23 mouse cellular contexts compared by ENCODE assay signal in the genomic region with DNA sequence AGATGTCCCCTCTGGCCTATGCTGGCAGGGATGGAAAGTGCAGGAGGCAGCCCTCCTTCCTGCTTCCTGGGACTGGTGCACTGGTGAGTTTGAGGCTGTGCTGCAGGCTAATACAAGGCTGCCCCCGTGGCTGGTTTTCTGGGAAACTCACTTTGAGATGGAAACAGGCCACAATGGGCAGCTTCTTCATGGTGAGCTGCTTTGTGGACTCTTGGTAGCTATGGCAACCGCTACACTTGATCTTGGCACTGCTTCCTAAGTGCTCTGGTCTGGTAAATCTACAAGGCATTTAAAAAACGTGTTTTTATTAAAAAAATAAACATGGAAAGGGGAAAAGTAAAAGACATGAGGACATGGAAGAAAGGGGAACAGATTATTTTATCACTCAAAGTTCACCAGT. TPM values are rescaled to one million over a fixed set of nuclear protein-coding genes. Genes with fewer than 3 reads are reported as not detected.
A peak's percentile ranks its signal among the peaks of the same experiment; 100 is the strongest.
DNase-seq lines count a peak whose midpoint lies in the region; ATAC-seq and TF ChIP-seq lines count a peak whose summit lies in the region.
"Had no signal": no experiment of that assay in that cellular context is flagged by ENCODE, and none has a peak within 500 bp of the region (broad histone marks: within the 10 kb centered on the region; RNA-seq: fewer than 3 reads in every experiment).

No protein-coding gene starts in this region.

- H3K27ac ChIP-seq in forebrain, postnatal 0 days (ENCODE audit: low read depth, low read length), result no peak overlapping the region
- no peak overlapping the region for H3K27ac ChIP-seq in forebrain, embryonic 13.5 days
- H3K27ac ChIP-seq in hindbrain, embryonic 16.5 days (ENCODE audit: low read depth, low read length), result no peak overlapping the region
- no peak overlapping the region for H3K27ac ChIP-seq in hindbrain, postnatal 0 days
- H3K27ac ChIP-seq in midbrain, embryonic 14.5 days (replicated peaks; ENCODE audit: low read depth, low read length), result no peak overlapping the region
- no peak overlapping the region for H3K27ac ChIP-seq in midbrain, embryonic 15.5 days
- H3K27ac ChIP-seq: embryonic facial prominence, embryonic 13.5 days; forebrain, embryonic 15.5 days; heart, embryonic 10.5 days had no signal

- WGBS in forebrain, postnatal 0 days, result 52% methylated on average over 3 of the region's 3 CpGs
- WGBS in forebrain, embryonic 13.5 days, result 73% methylated on average over 3 of the region's 3 CpGs
- 52% methylated on average over 3 of the region's 3 CpGs for WGBS in hindbrain, embryonic 16.5 days
- 44% methylated on average over 3 of the region's 3 CpGs for WGBS in hindbrain, postnatal 0 days
- WGBS in midbrain, embryonic 14.5 days, result 60% methylated on average over 3 of the region's 3 CpGs
- WGBS in midbrain, embryonic 15.5 days, result 55% methylated on average over 3 of the region's 3 CpGs

- no peaks in the 10 kb centered on the region for H3K4me1 ChIP-seq in forebrain, postnatal 0 days (ENCODE audit: insufficient read depth)
- no peaks in the 10 kb centered on the region for H3K4me1 ChIP-seq in forebrain, embryonic 13.5 days
- H3K4me1 ChIP-seq in hindbrain, embryonic 16.5 days (ENCODE audit: control insufficient read depth, insufficient read depth, low read depth, low read length), result no peaks in the 10 kb centered on the region
- H3K4me1 ChIP-seq in hindbrain, postnatal 0 days (ENCODE audit: insufficient read depth, low read length), result no peaks in the 10 kb centered on the region
- no peaks in the 10 kb centered on the region for H3K4me1 ChIP-seq in midbrain, embryonic 14.5 days (ENCODE audit: control insufficient read depth, insufficient read depth, low read length)
- H3K4me1 ChIP-seq in midbrain, embryonic 15.5 days, result no peaks in the 10 kb centered on the region
- H3K4me1 ChIP-seq: embryonic facial prominence, embryonic 13.5 days; forebrain, embryonic 15.5 days; heart, embryonic 10.5 days had no signal

- H3K36me3 ChIP-seq in forebrain, postnatal 0 days (ENCODE audit: insufficient read depth), result peaks cover 98% of the 10 kb centered on the region
- H3K36me3 ChIP-seq in forebrain, embryonic 13.5 days (ENCODE audit: poor library complexity, severe bottlenecking), result peaks cover 100% of the 10 kb centered on the region
- H3K36me3 ChIP-seq in hindbrain, embryonic 16.5 days (ENCODE audit: control insufficient read depth, insufficient read depth, low read length), result peaks cover 93% of the 10 kb centered on the region
- peaks cover 99% of the 10 kb centered on the region for H3K36me3 ChIP-seq in hindbrain, postnatal 0 days (ENCODE audit: insufficient read depth, low read length)
- peaks cover 100% of the 10 kb centered on the region for H3K36me3 ChIP-seq in midbrain, embryonic 14.5 days (ENCODE audit: control insufficient read depth, insufficient read depth, low read length)
- H3K36me3 ChIP-seq in midbrain, embryonic 15.5 days (replicated peaks), result peaks cover 93% of the 10 kb centered on the region

- no peak overlapping the region for H3K4me2 ChIP-seq in forebrain, postnatal 0 days (ENCODE audit: low read depth)
- no peak overlapping the region for H3K4me2 ChIP-seq in forebrain, embryonic 13.5 days
- no peak overlapping the region for H3K4me2 ChIP-seq in hindbrain, embryonic 16.5 days (ENCODE audit: low read length)
- no peak overlapping the region for H3K4me2 ChIP-seq in hindbrain, postnatal 0 days (ENCODE audit: low read depth, low read length)
- no peak overlapping the region for H3K4me2 ChIP-seq in midbrain, embryonic 14.5 days (ENCODE audit: low read length)
- H3K4me2 ChIP-seq in midbrain, embryonic 15.5 days, result no peak overlapping the region
- H3K4me2 ChIP-seq: embryonic facial prominence, embryonic 13.5 days; forebrain, embryonic 15.5 days had no signal

- no peaks in the 10 kb centered on the region for H3K9me3 ChIP-seq in forebrain, postnatal 0 days (ENCODE audit: low read length)
- H3K9me3 ChIP-seq in forebrain, embryonic 13.5 days (replicated peaks), result no peaks in the 10 kb centered on the region
- no peaks in the 10 kb centered on the region for H3K9me3 ChIP-seq in hindbrain, embryonic 16.5 days (ENCODE audit: control insufficient read depth, low read length)
- no peaks in the 10 kb centered on the region for H3K9me3 ChIP-seq in hindbrain, postnatal 0 days (ENCODE audit: low read length)
- no peaks in the 10 kb centered on the region for H3K9me3 ChIP-seq in midbrain, embryonic 14.5 days (ENCODE audit: control insufficient read depth, low read length)
- H3K9me3 ChIP-seq in midbrain, embryonic 15.5 days, result no peaks in the 10 kb centered on the region
- H3K9me3 ChIP-seq: embryonic facial prominence, embryonic 13.5 days; forebrain, embryonic 15.5 days; heart, embryonic 10.5 days had no signal

- no peak overlapping the region for H3K4me3 ChIP-seq in forebrain, postnatal 0 days (ENCODE audit: low read depth, low read length)
- no peak overlapping the region for H3K4me3 ChIP-seq in forebrain, embryonic 13.5 days
- H3K4me3 ChIP-seq in hindbrain, embryonic 16.5 days (ENCODE audit: low read length), result no peak overlapping the region
- H3K4me3 ChIP-seq in hindbrain, postnatal 0 days (ENCODE audit: low read length), result no peak overlapping the region
- no peak overlapping the region for H3K4me3 ChIP-seq in midbrain, embryonic 14.5 days (replicated peaks; ENCODE audit: low read depth, low read length)
- H3K4me3 ChIP-seq in midbrain, embryonic 15.5 days, result no peak overlapping the region
- H3K4me3 ChIP-seq: embryonic facial prominence, embryonic 13.5 days; forebrain, embryonic 15.5 days; heart, embryonic 10.5 days had no signal

- TF ChIP-seq POLR2A in brain, embryonic 14.5 days (IDR thresholded peaks at IDR 0.05; ENCODE audit: borderline replicate concordance, extremely low read depth, insufficient read depth, insufficient read length, poor library complexity, severe bottlenecking), result no peak

- H3K9ac ChIP-seq in forebrain, postnatal 0 days, result no peak overlapping the region
- H3K9ac ChIP-seq in forebrain, embryonic 13.5 days, result no peak overlapping the region
- H3K9ac ChIP-seq in hindbrain, embryonic 16.5 days (ENCODE audit: low read depth, low read length), result no peak overlapping the region
- no peak overlapping the region for H3K9ac ChIP-seq in hindbrain, postnatal 0 days (replicated peaks; ENCODE audit: low read length)
- no peak overlapping the region for H3K9ac ChIP-seq in midbrain, embryonic 14.5 days (replicated peaks; ENCODE audit: low read length)
- H3K9ac ChIP-seq in midbrain, embryonic 15.5 days, result no peak overlapping the region
- H3K9ac ChIP-seq: embryonic facial prominence, embryonic 13.5 days; forebrain, embryonic 15.5 days had no signal

- H3K27me3 ChIP-seq in forebrain, postnatal 0 days (ENCODE audit: insufficient read depth, low read length), result no peaks in the 10 kb centered on the region
- H3K27me3 ChIP-seq in forebrain, embryonic 13.5 days, result no peaks in the 10 kb centered on the region
- no peaks in the 10 kb centered on the region for H3K27me3 ChIP-seq in hindbrain, embryonic 16.5 days (replicated peaks; ENCODE audit: control insufficient read depth, insufficient read depth, low read length)
- no peaks in the 10 kb centered on the region for H3K27me3 ChIP-seq in hindbrain, postnatal 0 days (ENCODE audit: insufficient read depth, low read length)
- H3K27me3 ChIP-seq in midbrain, embryonic 14.5 days (ENCODE audit: control insufficient read depth, insufficient read depth, low read length), result no peaks in the 10 kb centered on the region
- no peaks in the 10 kb centered on the region for H3K27me3 ChIP-seq in midbrain, embryonic 15.5 days (replicated peaks)
- H3K27me3 ChIP-seq: embryonic facial prominence, embryonic 13.5 days; forebrain, embryonic 15.5 days; Patski had no signal

- 0 out of 2 replicates have a peak, but pooled peaks have one; percentile 14 for ATAC-seq in forebrain, postnatal 0 days
- ATAC-seq in forebrain, embryonic 13.5 days, result no peak
- ATAC-seq in hindbrain, embryonic 16.5 days, result 0 out of 2 replicates have a peak, but pooled peaks have one; percentile 30
- no peak for ATAC-seq in hindbrain, postnatal 0 days
- no peak for ATAC-seq in midbrain, embryonic 14.5 days (ENCODE audit: low FRiP score, low TSS enrichment)
- no peak for ATAC-seq in midbrain, embryonic 15.5 days (replicated peaks)
- no peak for ATAC-seq in inflammation-experienced regulatory T-cells, adult 6 months
- ATAC-seq: activated CD4-positive, CD25-positive, alpha-beta regulatory T cell, adult 4 months; forebrain, embryonic 15.5 days; Patski had no signal

- DNase-seq in forebrain, postnatal 0 days, result no peak
- DNase-seq in hindbrain, postnatal 0 days (ENCODE audit: low spot score), result no peak
- peak; percentile 44 for DNase-seq in midbrain, embryonic 14.5 days
- DNase-seq in brain, embryonic 14.5 days (ENCODE audit: low read depth), result peak; percentile 60
- DNase-seq: adrenal gland, postnatal 14 days; cerebellum, adult 18-20 months; cerebellum, adult 9-11 months; cerebellum, postnatal 36 days; gastrocnemius, postnatal 10 days; heart, adult 18-20 months; heart, postnatal 10 days; heart, postnatal 4 days had no signal

- no peak for TF ChIP-seq CTCF in forebrain, postnatal 0 days (IDR thresholded peaks at IDR 0.05; ENCODE audit: low read depth)
- no peak for TF ChIP-seq CTCF in hindbrain, postnatal 0 days (IDR thresholded peaks at IDR 0.05; ENCODE audit: low read depth)
- TF ChIP-seq CTCF in brain, embryonic 14.5 days (IDR thresholded peaks at IDR 0.05; ENCODE audit: borderline replicate concordance, extremely low read depth, insufficient read depth, insufficient read length), result no peak

RNA-seq across cellular contexts. Expression of a gene that starts 16.7 kb away (rescaled TPM):
- 545 and 656 TPM in 2 replicates for total RNA-seq in forebrain, postnatal 0 days (2014; rRNA removed)
- polyA plus RNA-seq in forebrain, postnatal 0 days (2015; fragmentation: Nextera tagmentation; extraction: Ambion mirVana), result 345 and 405 TPM in 2 replicates
- polyA plus RNA-seq in forebrain, embryonic 13.5 days (2015; fragmentation: Nextera tagmentation; extraction: Ambion mirVana), result 272 and 304 TPM in 2 replicates
- 341 and 401 TPM in 2 replicates for polyA plus RNA-seq in hindbrain, embryonic 16.5 days (2015; fragmentation: Nextera tagmentation; extraction: Ambion mirVana)
- 526 and 577 TPM in 2 replicates for total RNA-seq in hindbrain, postnatal 0 days (2014; rRNA removed)
- polyA plus RNA-seq in hindbrain, postnatal 0 days (2015; fragmentation: Nextera tagmentation; extraction: Ambion mirVana), result 251 and 278 TPM in 2 replicates
- 462 and 529 TPM in 2 replicates for polyA plus RNA-seq in midbrain, embryonic 14.5 days (2014; fragmentation: Nextera tagmentation; extraction: Ambion mirVana)
- 442 and 456 TPM in 2 replicates for polyA plus RNA-seq in midbrain, embryonic 15.5 days (2015; fragmentation: Nextera tagmentation; extraction: Ambion mirVana)
- 318 and 370 TPM in 2 replicates for polyA plus RNA-seq in brain, embryonic 14.5 days (2012; rRNA removed)
- 10 to 100 TPM in 1 of 3 experiments, 1 to 10 TPM in 2; 6.9 to 14.7 (median 9.7) TPM for polyA plus RNA-seq in inflammation-experienced regulatory T-cells, adult 6 months (2017; shearing (Covaris generic))

RNA-seq across cellular contexts. Expression of a gene that starts 31.6 kb away (rescaled TPM):
- 1.1 and 4.2 TPM in 2 replicates for total RNA-seq in forebrain, postnatal 0 days (2014; rRNA removed)
- 0.83 and 1.4 TPM in 2 replicates for polyA plus RNA-seq in forebrain, postnatal 0 days (2015; fragmentation: Nextera tagmentation; extraction: Ambion mirVana)
- polyA plus RNA-seq in forebrain, embryonic 13.5 days (2015; fragmentation: Nextera tagmentation; extraction: Ambion mirVana), result 0.48 and 0.63 TPM in 2 replicates
- 1.4 and 2.0 TPM in 2 replicates for polyA plus RNA-seq in hindbrain, embryonic 16.5 days (2015; fragmentation: Nextera tagmentation; extraction: Ambion mirVana)
- 2.7 and 7.0 TPM in 2 replicates for total RNA-seq in hindbrain, postnatal 0 days (2014; rRNA removed)
- polyA plus RNA-seq in hindbrain, postnatal 0 days (2015; fragmentation: Nextera tagmentation; extraction: Ambion mirVana), result 1.1 and 1.5 TPM in 2 replicates
- 0.35 and 2.0 TPM in 2 replicates for polyA plus RNA-seq in midbrain, embryonic 14.5 days (2014; fragmentation: Nextera tagmentation; extraction: Ambion mirVana)
- 0.57 and 1.1 TPM in 2 replicates for polyA plus RNA-seq in midbrain, embryonic 15.5 days (2015; fragmentation: Nextera tagmentation; extraction: Ambion mirVana)
- polyA plus RNA-seq in brain, embryonic 14.5 days (2012; rRNA removed), result 1.3 and 1.6 TPM in 2 replicates
- polyA plus RNA-seq in inflammation-experienced regulatory T-cells, adult 6 months (2017; shearing (Covaris generic)), result 10 to 100 TPM; 38.1 to 64.0 (median 57.2) TPM
- polyA plus RNA-seq: C2C12, Patski had no signal

RNA-seq across cellular contexts. Expression of a gene that starts 49.2 kb away (rescaled TPM):
- total RNA-seq in forebrain, postnatal 0 days (2014; rRNA removed), result 0.62 TPM in 1 of 2 replicates, not detected in the other
- 0.89 and 1.2 TPM in 2 replicates for polyA plus RNA-seq in forebrain, postnatal 0 days (2015; fragmentation: Nextera tagmentation; extraction: Ambion mirVana)
- polyA plus RNA-seq in forebrain, embryonic 13.5 days (2015; fragmentation: Nextera tagmentation; extraction: Ambion mirVana), result not detected in 2 replicates
- polyA plus RNA-seq in hindbrain, embryonic 16.5 days (2015; fragmentation: Nextera tagmentation; extraction: Ambion mirVana), result 0.40 and 0.41 TPM in 2 replicates
- 0.63 and 0.93 TPM in 2 replicates for total RNA-seq in hindbrain, postnatal 0 days (2014; rRNA removed)
- polyA plus RNA-seq in hindbrain, postnatal 0 days (2015; fragmentation: Nextera tagmentation; extraction: Ambion mirVana), result 0.94 and 1.1 TPM in 2 replicates
- 0.12 TPM in 1 of 2 replicates, not detected in the other for polyA plus RNA-seq in midbrain, embryonic 14.5 days (2014; fragmentation: Nextera tagmentation; extraction: Ambion mirVana)
- 0.19 TPM in 1 of 2 replicates, not detected in the other for polyA plus RNA-seq in midbrain, embryonic 15.5 days (2015; fragmentation: Nextera tagmentation; extraction: Ambion mirVana)
- polyA plus RNA-seq in brain, embryonic 14.5 days (2012; rRNA removed), result 0.08 TPM in 1 of 2 replicates, not detected in the other
- not detected for polyA plus RNA-seq in inflammation-experienced regulatory T-cells, adult 6 months (2017; shearing (Covaris generic))
- total RNA-seq: adrenal gland, postnatal 14 days had no signal
- polyA plus RNA-seq: activated CD4-positive, CD25-positive, alpha-beta regulatory T cell, adult 4 months; heart, embryonic 10.5 days; intestine, embryonic 14.5 days; Patski had no signal

Comparison
In these comparisons a context has a peak if more than half of its experiments do, and no peak if none do; other contexts are left out.
1. ATAC-seq: peak in forebrain, postnatal 0 days (single experiment) and hindbrain, embryonic 16.5 days (single experiment); none in forebrain, embryonic 13.5 days (single experiment), hindbrain, postnatal 0 days (single experiment), midbrain, embryonic 14.5 days (single experiment), midbrain, embryonic 15.5 days (single experiment) and inflammation-experienced regulatory T-cells, adult 6 months (single experiment).
2. DNase-seq: peak in midbrain, embryonic 14.5 days (single experiment) and brain, embryonic 14.5 days (single experiment); none in forebrain, postnatal 0 days (single experiment) and hindbrain, postnatal 0 days (single experiment).
3. RNA of a gene that starts 16.7 kb away (polyA plus RNA-seq): 462 to 529 TPM in midbrain, embryonic 14.5 days, 442 to 456 TPM in midbrain, embryonic 15.5 days, 345 to 405 TPM in forebrain, postnatal 0 days, 318 to 370 TPM in brain, embryonic 14.5 days, 341 to 401 TPM in hindbrain, embryonic 16.5 days, 251 to 278 TPM in hindbrain, postnatal 0 days and 272 to 304 TPM in forebrain, embryonic 13.5 days; 6.9 to 14.7 TPM in inflammation-experienced regulatory T-cells, adult 6 months; every median in the first group is over 10 times any median in the second.
4. RNA of a gene that starts 31.6 kb away (polyA plus RNA-seq): 38.1 to 64.0 TPM in inflammation-experienced regulatory T-cells, adult 6 months; 1.4 to 2.0 TPM in hindbrain, embryonic 16.5 days, 0.35 to 2.0 TPM in midbrain, embryonic 14.5 days, 1.1 to 1.5 TPM in hindbrain, postnatal 0 days, 0.83 to 1.4 TPM in forebrain, postnatal 0 days, 1.3 to 1.6 TPM in brain, embryonic 14.5 days, 0.57 to 1.1 TPM in midbrain, embryonic 15.5 days and 0.48 to 0.63 TPM in forebrain, embryonic 13.5 days; every median in the first group is over 10 times any median in the second.